10 mouse cellular contexts compared by ENCODE assay signal in genomic region chr7:125827420-125827819, GRCm38 (mm10).
DNase-seq lines count a peak whose midpoint lies in the region.
"Had no signal": no experiment of that assay in that cellular context is flagged by ENCODE, and none has a peak within 500 bp of the region (broad histone marks: within the 10 kb centered on the region; RNA-seq: fewer than 3 reads in every experiment).

No protein-coding gene starts in this region.

- no peaks in the 10 kb centered on the region for H3K9me3 ChIP-seq in heart, embryonic 10.5 days

- H3K4me1 ChIP-seq in heart, embryonic 10.5 days: peaks cover 66% of the 10 kb centered on the region

- 0 out of 2 replicates have a peak, but pooled peaks cover 2% of the 10 kb centered on the region for H3K36me3 ChIP-seq in heart, embryonic 10.5 days

- intact Hi-C loops in heart, postnatal 10 days (cut with DNase I): no loop called here

- H3K27me3 ChIP-seq in heart, embryonic 10.5 days (ENCODE audit: insufficient read depth, poor library complexity, severe bottlenecking): no peaks in the 10 kb centered on the region

- no peak overlapping the region for H3K4me3 ChIP-seq in heart, embryonic 10.5 days
- H3K4me3 ChIP-seq: myocyte had no signal

- WGBS in heart, embryonic 10.5 days: 62% methylated on average over 9 of the region's 9 CpGs

- DNase-seq in heart, embryonic 10.5 days (ENCODE audit: low spot score): no peak
- no peak for DNase-seq in heart, postnatal 10 days
- DNase-seq in urinary bladder, postnatal 36 days (ENCODE audit: low spot score in 2 of 2): peak; percentile 4 to 8
- DNase-seq in urinary bladder, adult 18-20 months (ENCODE audit: low spot score in 2 of 2): no peak
- peak; percentile 27 for DNase-seq in kidney, postnatal 14 days
- no peak for DNase-seq in thymus, postnatal 25 days
- DNase-seq in layer of hippocampus, adult 18-20 months (ENCODE audit: low spot score in 2 of 2): no peak
- DNase-seq in testis, postnatal 14 days (ENCODE audit: low spot score): no peak
- DNase-seq: gastrocnemius, postnatal 14 days had no signal

- peak overlapping the region; percentile 59 for H3K27ac ChIP-seq in heart, embryonic 10.5 days

Comparison
In these comparisons a context has a peak if more than half of its experiments do, and no peak if none do; other contexts are left out.
1. DNase-seq: peak in urinary bladder, postnatal 36 days (2 of 2) and kidney, postnatal 14 days (single experiment); none in heart, embryonic 10.5 days (single experiment), heart, postnatal 10 days (0 of 2), urinary bladder, adult 18-20 months (0 of 2), thymus, postnatal 25 days (single experiment), layer of hippocampus, adult 18-20 months (0 of 2) and testis, postnatal 14 days (single experiment).